Mouse (Mus musculus): Measurements from ENCODE around the gene March10. TPM values are rescaled to one million over a fixed set of nuclear protein-coding genes. Genes with fewer than 3 reads are reported as not detected.

Gene March10
- polyA plus RNA-seq, 1 experiment from 2014 or later = 0.31 TPM

DNA sequence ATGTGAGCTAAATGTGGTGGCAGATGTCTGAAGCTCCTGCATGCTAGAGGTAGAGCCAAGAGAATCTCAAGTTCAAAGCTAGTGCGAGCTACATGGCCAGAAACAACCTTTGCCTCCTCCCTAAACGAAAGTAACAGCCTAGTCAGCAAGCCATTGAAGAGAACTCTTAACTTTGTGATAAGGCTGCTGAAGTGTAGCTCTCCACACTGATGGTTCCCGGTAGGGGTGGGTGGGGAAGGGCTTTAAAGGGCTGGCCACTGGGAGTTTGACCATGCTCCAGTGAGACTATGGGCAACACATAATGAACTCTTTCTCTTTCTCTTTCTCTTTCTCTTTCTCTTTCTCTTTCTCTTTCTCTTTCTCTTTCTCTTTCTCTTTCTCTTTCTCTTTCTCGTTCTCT, 35.9 kb upstream of the March10 start:
- no peak overlapping the region for H3K4me3 ChIP-seq (ENCODE audit: low read depth, low read length)
- H3K27me3 ChIP-seq (ENCODE audit: control insufficient read depth, insufficient read depth, low read length) = no peaks in the 10 kb centered on the region
- 87% methylated on average over 4 of the region's 4 CpGs for WGBS
- ATAC-seq (replicated peaks; ENCODE audit: insufficient number of reproducible peaks, low FRiP score, low TSS enrichment, low read depth) (no peak), DNase-seq (ENCODE audit: low spot score) (no peak)
- H3K4me2 ChIP-seq (ENCODE audit: low read depth, low read length) = no peak overlapping the region
- H3K9me3 ChIP-seq (replicated peaks; ENCODE audit: control insufficient read depth, low read length) = no peaks in the 10 kb centered on the region
- H3K9ac ChIP-seq (replicated peaks; ENCODE audit: low read length) = no peak overlapping the region
- no peak overlapping the region for H3K27ac ChIP-seq (replicated peaks; ENCODE audit: low read depth, low read length)
- H3K4me1 ChIP-seq (ENCODE audit: control insufficient read depth, insufficient read depth, low read length) = no peaks in the 10 kb centered on the region
- no peaks in the 10 kb centered on the region for H3K36me3 ChIP-seq (replicated peaks; ENCODE audit: control insufficient read depth, insufficient read depth, low read depth, low read length)

DNA sequence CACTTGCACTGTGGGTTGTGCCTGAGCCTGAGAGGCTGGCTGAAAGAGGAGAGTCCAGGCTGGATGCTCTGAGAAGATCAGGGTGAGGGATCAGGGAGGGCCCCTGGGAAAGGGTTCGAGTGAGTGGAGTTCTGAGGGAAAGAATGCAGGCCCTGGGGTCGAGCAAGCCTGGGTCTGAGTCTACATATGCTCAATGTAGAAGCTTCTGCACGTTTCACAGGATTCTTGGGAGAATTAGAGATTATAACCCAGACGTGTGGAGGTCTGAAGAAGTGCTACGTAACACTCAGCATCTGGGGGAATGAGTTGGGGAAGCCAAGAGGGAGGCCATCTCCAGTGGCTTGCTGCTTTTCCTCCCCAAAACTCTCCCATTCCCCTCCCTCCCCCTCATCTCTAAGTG, 34.4 kb upstream of the March10 start:
- DNase-seq (ENCODE audit: low spot score) = no peak
- Histone ChIP-seq H3K4me1 (ENCODE audit: control insufficient read depth, insufficient read depth, low read length) (no peaks in the 10 kb centered on the region), H3K4me2 (ENCODE audit: low read depth, low read length) (no peak overlapping the region), H3K9me3 (replicated peaks; ENCODE audit: control insufficient read depth, low read length) (no peaks in the 10 kb centered on the region), H3K27me3 (ENCODE audit: control insufficient read depth, insufficient read depth, low read length) (no peaks in the 10 kb centered on the region), H3K9ac (replicated peaks; ENCODE audit: low read length) (no peak overlapping the region), H3K36me3 (replicated peaks; ENCODE audit: control insufficient read depth, insufficient read depth, low read depth, low read length) (no peaks in the 10 kb centered on the region), H3K4me3 (ENCODE audit: low read depth, low read length) (no peak overlapping the region), H3K27ac (replicated peaks; ENCODE audit: low read depth, low read length) (no peak overlapping the region)
- no peak for ATAC-seq (replicated peaks; ENCODE audit: insufficient number of reproducible peaks, low FRiP score, low TSS enrichment, low read depth)
- 58% methylated on average over 5 of the region's 5 CpGs for WGBS

DNA sequence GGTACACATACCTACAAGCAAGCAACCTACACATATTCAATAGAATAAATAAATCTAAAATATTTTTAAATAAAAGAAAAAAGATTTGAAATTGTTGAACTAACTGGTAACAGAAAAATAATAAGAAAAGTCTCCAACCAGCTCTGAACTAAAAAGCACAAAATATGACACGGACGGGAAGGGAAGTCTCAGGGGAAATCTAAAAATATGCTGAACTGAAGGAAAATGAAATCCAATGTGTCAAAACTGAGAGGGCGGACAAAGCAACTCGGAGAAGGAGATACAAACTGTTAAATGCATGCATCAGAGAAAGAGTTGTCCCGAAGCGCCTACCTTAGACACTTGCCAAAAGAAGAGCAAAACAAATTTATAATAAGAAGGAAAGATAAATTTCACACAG, 28.9 kb upstream of the March10 start:
- Histone ChIP-seq H3K4me3 (ENCODE audit: low read depth, low read length) (no peak overlapping the region), H3K27me3 (ENCODE audit: control insufficient read depth, insufficient read depth, low read length) (no peaks in the 10 kb centered on the region), H3K27ac (replicated peaks; ENCODE audit: low read depth, low read length) (no peak overlapping the region), H3K4me2 (ENCODE audit: low read depth, low read length) (no peak overlapping the region), H3K9ac (replicated peaks; ENCODE audit: low read length) (no peak overlapping the region), H3K36me3 (replicated peaks; ENCODE audit: control insufficient read depth, insufficient read depth, low read depth, low read length) (no peaks in the 10 kb centered on the region), H3K4me1 (ENCODE audit: control insufficient read depth, insufficient read depth, low read length) (no peaks in the 10 kb centered on the region), H3K9me3 (replicated peaks; ENCODE audit: control insufficient read depth, low read length) (no peaks in the 10 kb centered on the region)
- WGBS = 74% methylated on average over 6 of the region's 6 CpGs
- ATAC-seq (replicated peaks; ENCODE audit: insufficient number of reproducible peaks, low FRiP score, low TSS enrichment, low read depth) (no peak), DNase-seq (ENCODE audit: low spot score) (no peak)

DNA sequence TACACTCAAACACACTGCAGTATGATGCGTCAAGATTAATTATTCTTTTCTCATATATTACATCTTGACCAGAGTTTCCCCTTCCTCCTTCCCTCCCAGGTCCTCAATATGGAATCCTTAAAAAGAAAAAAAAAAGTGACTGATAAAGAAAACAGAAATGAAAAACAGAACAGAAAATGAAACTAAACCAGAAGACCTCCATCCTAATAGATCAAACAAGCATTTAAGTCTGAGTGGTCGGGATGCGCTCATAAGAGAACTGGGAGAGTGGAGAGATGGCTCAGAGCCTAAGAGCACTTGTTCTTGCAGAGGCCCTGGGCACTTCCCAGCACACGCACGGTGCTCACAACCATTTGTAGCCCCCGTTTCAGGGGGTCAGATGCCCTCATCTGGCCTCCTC, 28.5 kb upstream of the March10 start:
- DNase-seq (ENCODE audit: low spot score) = no peak
- 73% methylated on average over 6 of the region's 6 CpGs for WGBS
- H3K9me3 ChIP-seq (replicated peaks; ENCODE audit: control insufficient read depth, low read length) = no peaks in the 10 kb centered on the region
- H3K27ac ChIP-seq (replicated peaks; ENCODE audit: low read depth, low read length) = no peak overlapping the region
- H3K9ac ChIP-seq (replicated peaks; ENCODE audit: low read length) = no peak overlapping the region
- no peaks in the 10 kb centered on the region for H3K27me3 ChIP-seq (ENCODE audit: control insufficient read depth, insufficient read depth, low read length)
- no peak overlapping the region for H3K4me3 ChIP-seq (ENCODE audit: low read depth, low read length)
- ATAC-seq (replicated peaks; ENCODE audit: insufficient number of reproducible peaks, low FRiP score, low TSS enrichment, low read depth) = no peak
- no peak overlapping the region for H3K4me2 ChIP-seq (ENCODE audit: low read depth, low read length)
- no peaks in the 10 kb centered on the region for H3K4me1 ChIP-seq (ENCODE audit: control insufficient read depth, insufficient read depth, low read length)
- H3K36me3 ChIP-seq (replicated peaks; ENCODE audit: control insufficient read depth, insufficient read depth, low read depth, low read length) = no peaks in the 10 kb centered on the region

DNA sequence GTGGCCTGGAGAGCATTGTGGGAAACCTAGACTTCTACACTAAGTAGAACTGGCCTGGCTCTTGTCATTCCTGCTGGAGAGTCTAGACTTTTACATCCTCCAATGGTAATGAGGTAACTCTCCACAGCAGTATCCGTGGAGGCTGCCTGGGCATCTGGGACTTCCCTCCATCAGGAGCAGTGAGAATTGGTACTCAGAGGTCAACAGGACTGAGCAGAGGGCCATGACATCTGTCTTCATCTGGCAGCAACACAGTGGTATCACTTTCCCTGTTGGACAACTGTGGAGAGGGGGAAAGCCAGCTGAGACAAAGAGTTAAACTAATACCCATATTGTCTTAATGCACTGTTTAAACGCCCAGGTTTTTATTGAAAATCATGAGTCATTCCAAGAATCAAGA, 26.2 kb upstream of the March10 start:
- H3K9me3 ChIP-seq (replicated peaks; ENCODE audit: control insufficient read depth, low read length) = no peaks in the 10 kb centered on the region
- DNase-seq (ENCODE audit: low spot score) = no peak
- no peak for ATAC-seq (replicated peaks; ENCODE audit: insufficient number of reproducible peaks, low FRiP score, low TSS enrichment, low read depth)
- no peaks in the 10 kb centered on the region for H3K36me3 ChIP-seq (replicated peaks; ENCODE audit: control insufficient read depth, insufficient read depth, low read depth, low read length)
- no peaks in the 10 kb centered on the region for H3K4me1 ChIP-seq (ENCODE audit: control insufficient read depth, insufficient read depth, low read length)
- no peak overlapping the region for H3K4me2 ChIP-seq (ENCODE audit: low read depth, low read length)
- H3K27ac ChIP-seq (replicated peaks; ENCODE audit: low read depth, low read length) = no peak overlapping the region
- no peak overlapping the region for H3K4me3 ChIP-seq (ENCODE audit: low read depth, low read length)
- no peak overlapping the region for H3K9ac ChIP-seq (replicated peaks; ENCODE audit: low read length)
- 55% methylated on average over 2 of the region's 2 CpGs for WGBS
- no peaks in the 10 kb centered on the region for H3K27me3 ChIP-seq (ENCODE audit: control insufficient read depth, insufficient read depth, low read length)

DNA sequence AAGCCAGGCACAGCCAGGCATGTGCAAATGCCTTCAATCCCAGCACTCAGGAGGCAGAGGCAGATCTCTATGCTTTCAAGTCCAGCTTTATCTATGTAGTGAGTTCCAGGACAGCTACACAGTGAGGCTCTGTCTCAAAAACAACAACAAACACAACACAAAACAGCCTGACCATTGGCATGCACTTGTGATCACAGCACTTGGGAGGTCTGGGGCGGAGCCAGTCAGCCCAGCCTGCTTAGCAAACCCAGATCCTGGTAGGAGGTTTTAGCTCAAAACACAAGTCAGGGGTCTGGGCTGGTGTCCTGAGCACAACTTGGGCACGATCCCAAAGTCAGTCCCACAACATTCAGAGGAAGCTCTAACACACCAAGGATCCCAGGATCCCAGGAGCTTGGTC, 18.2 kb upstream of the March10 start:
- ATAC-seq (replicated peaks; ENCODE audit: insufficient number of reproducible peaks, low FRiP score, low TSS enrichment, low read depth) (no peak), DNase-seq (ENCODE audit: low spot score) (no peak)
- Histone ChIP-seq H3K4me1 (ENCODE audit: control insufficient read depth, insufficient read depth, low read length) (no peaks in the 10 kb centered on the region), H3K4me2 (ENCODE audit: low read depth, low read length) (no peak overlapping the region), H3K9ac (replicated peaks; ENCODE audit: low read length) (no peak overlapping the region), H3K9me3 (replicated peaks; ENCODE audit: control insufficient read depth, low read length) (no peaks in the 10 kb centered on the region), H3K27ac (replicated peaks; ENCODE audit: low read depth, low read length) (no peak overlapping the region), H3K27me3 (ENCODE audit: control insufficient read depth, insufficient read depth, low read length) (no peaks in the 10 kb centered on the region), H3K4me3 (ENCODE audit: low read depth, low read length) (no peak overlapping the region), H3K36me3 (replicated peaks; ENCODE audit: control insufficient read depth, insufficient read depth, low read depth, low read length) (no peaks in the 10 kb centered on the region)
- WGBS = 57% methylated on average over 2 of the region's 2 CpGs

DNA sequence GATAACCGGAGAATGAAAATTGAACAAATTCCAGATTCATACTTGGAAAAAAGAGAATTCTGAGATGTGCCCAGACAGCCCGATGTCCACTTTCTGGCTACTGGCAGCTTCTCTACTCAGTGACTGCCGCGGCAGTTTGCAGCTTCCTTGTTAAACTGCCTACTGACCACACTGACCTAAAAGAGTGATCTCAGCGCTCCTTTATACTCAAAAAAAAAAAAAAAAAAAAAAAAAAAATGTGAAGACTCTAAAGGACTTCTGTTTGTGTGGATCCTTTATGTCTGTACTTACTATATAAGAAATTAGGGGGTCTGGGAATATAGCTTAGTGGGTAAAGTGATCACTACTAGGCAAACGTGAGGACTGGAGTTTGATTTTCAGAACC, 17.8 kb upstream of the March10 start:
- Histone ChIP-seq H3K36me3 (replicated peaks; ENCODE audit: control insufficient read depth, insufficient read depth, low read depth, low read length) (no peaks in the 10 kb centered on the region), H3K9ac (replicated peaks; ENCODE audit: low read length) (no peak overlapping the region), H3K4me1 (ENCODE audit: control insufficient read depth, insufficient read depth, low read length) (no peaks in the 10 kb centered on the region), H3K4me3 (ENCODE audit: low read depth, low read length) (no peak overlapping the region), H3K27ac (replicated peaks; ENCODE audit: low read depth, low read length) (no peak overlapping the region), H3K9me3 (replicated peaks; ENCODE audit: control insufficient read depth, low read length) (no peaks in the 10 kb centered on the region), H3K4me2 (ENCODE audit: low read depth, low read length) (no peak overlapping the region), H3K27me3 (ENCODE audit: control insufficient read depth, insufficient read depth, low read length) (no peaks in the 10 kb centered on the region)
- WGBS = 59% methylated on average over 6 of the region's 6 CpGs
- DNase-seq (ENCODE audit: low spot score) (no peak), ATAC-seq (replicated peaks; ENCODE audit: insufficient number of reproducible peaks, low FRiP score, low TSS enrichment, low read depth) (no peak)

DNA sequence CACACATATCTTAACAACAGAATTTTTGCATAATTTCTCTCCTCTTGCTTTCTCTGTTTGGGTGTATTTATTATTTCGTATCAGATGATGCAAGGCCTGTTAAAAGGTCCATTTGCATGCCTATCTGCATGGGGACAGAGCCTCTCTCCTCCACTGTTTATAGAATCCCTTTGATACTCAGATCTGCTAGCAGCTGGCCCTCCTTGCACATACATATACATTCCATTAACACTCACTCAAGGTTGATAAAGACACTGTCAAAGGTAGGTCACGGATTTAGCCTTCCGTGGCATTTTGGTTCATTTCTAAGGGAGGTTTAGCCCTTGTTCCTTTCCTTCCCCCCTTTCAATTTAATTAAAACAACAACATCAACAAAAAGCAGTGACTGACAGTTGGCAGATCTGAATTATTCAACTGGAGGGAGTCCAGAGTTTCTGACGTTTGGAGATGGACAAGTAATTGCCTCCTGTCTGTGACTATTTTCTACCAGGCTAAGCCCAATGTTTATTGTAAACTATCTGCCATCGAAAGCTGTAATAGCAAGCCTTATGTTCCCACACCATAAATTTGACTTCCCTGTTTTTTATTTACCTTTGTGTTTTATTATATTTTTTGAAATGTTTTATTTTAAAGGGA, 17.3 kb upstream of the March10 start:
- Histone ChIP-seq H3K4me2 (ENCODE audit: low read depth, low read length) (no peak overlapping the region), H3K9ac (replicated peaks; ENCODE audit: low read length) (no peak overlapping the region), H3K4me3 (ENCODE audit: low read depth, low read length) (no peak overlapping the region), H3K27me3 (ENCODE audit: control insufficient read depth, insufficient read depth, low read length) (no peaks in the 10 kb centered on the region), H3K4me1 (ENCODE audit: control insufficient read depth, insufficient read depth, low read length) (no peaks in the 10 kb centered on the region), H3K27ac (replicated peaks; ENCODE audit: low read depth, low read length) (no peak overlapping the region), H3K9me3 (replicated peaks; ENCODE audit: control insufficient read depth, low read length) (no peaks in the 10 kb centered on the region), H3K36me3 (replicated peaks; ENCODE audit: control insufficient read depth, insufficient read depth, low read depth, low read length) (no peaks in the 10 kb centered on the region)
- ATAC-seq (replicated peaks; ENCODE audit: insufficient number of reproducible peaks, low FRiP score, low TSS enrichment, low read depth) (no peak), DNase-seq (ENCODE audit: low spot score) (no peak)
- WGBS = 62% methylated on average over 5 of the region's 5 CpGs
